Mouse (Mus musculus): ENCODE data around the gene Elf2. TPM values are rescaled to one million over a fixed set of nuclear protein-coding genes. Genes with fewer than 3 reads are reported as not detected.
A peak's percentile ranks its signal among the peaks of the same experiment; 100 is the strongest.

Gene Elf2
- polyA plus RNA-seq, 1 experiment from 2014 or later: 62.9 TPM

GRCm38 (mm10) chr3:51335378-51335777 is 5.1 kb downstream of the Elf2 start:
- WGBS: 88% methylated on average over 8 of the region's 8 CpGs
- Histone ChIP-seq H3K27ac (ENCODE audit: low read length) (no peak overlapping the region), H3K4me3 (ENCODE audit: low read length) (no peak overlapping the region), H3K4me1 (ENCODE audit: insufficient read depth, low read length) (peaks cover 12% of the 10 kb centered on the region), H3K27me3 (ENCODE audit: insufficient read depth, low read length) (no peaks in the 10 kb centered on the region), H3K9ac (replicated peaks; ENCODE audit: low read length) (no peak overlapping the region), H3K36me3 (ENCODE audit: insufficient read depth, low read length) (no peaks in the 10 kb centered on the region), H3K4me2 (replicated peaks; ENCODE audit: low read depth, low read length) (no peak overlapping the region), H3K9me3 (ENCODE audit: low read length) (no peaks in the 10 kb centered on the region)
- no peak for ATAC-seq (ENCODE audit: low FRiP score, low TSS enrichment)

GRCm38 (mm10) chr3:51333950-51334349 is 6.5 kb downstream of the Elf2 start:
- ATAC-seq (ENCODE audit: low FRiP score, low TSS enrichment): no peak
- H3K27me3 ChIP-seq (ENCODE audit: insufficient read depth, low read length): no peaks in the 10 kb centered on the region
- H3K9me3 ChIP-seq (ENCODE audit: low read length): no peaks in the 10 kb centered on the region
- no peak overlapping the region for H3K4me2 ChIP-seq (replicated peaks; ENCODE audit: low read depth, low read length)
- no peak overlapping the region for H3K4me3 ChIP-seq (ENCODE audit: low read length)
- WGBS: 50% methylated on average over 6 of the region's 6 CpGs
- no peak overlapping the region for H3K9ac ChIP-seq (replicated peaks; ENCODE audit: low read length)
- H3K27ac ChIP-seq (ENCODE audit: low read length): no peak overlapping the region
- no peaks in the 10 kb centered on the region for H3K36me3 ChIP-seq (ENCODE audit: insufficient read depth, low read length)
- H3K4me1 ChIP-seq (ENCODE audit: insufficient read depth, low read length): peaks cover 12% of the 10 kb centered on the region

- no peaks in the 10 kb centered on the region for H3K9me3 ChIP-seq (ENCODE audit: low read length)
- peak overlapping the region; percentile 38 for H3K9ac ChIP-seq (replicated peaks; ENCODE audit: low read length)
- 36% methylated on average over 10 of the region's 10 CpGs for WGBS
- 0 out of 2 replicates have a peak overlapping the region, but pooled peaks have one; percentile 18 for H3K27ac ChIP-seq (ENCODE audit: low read length)
- H3K27me3 ChIP-seq (ENCODE audit: insufficient read depth, low read length): no peaks in the 10 kb centered on the region
- ATAC-seq (ENCODE audit: low FRiP score, low TSS enrichment): 0 out of 2 replicates have a peak, but pooled peaks have one; percentile 49
- no peak overlapping the region for H3K4me3 ChIP-seq (ENCODE audit: low read length)
- peaks cover 12% of the 10 kb centered on the region for H3K4me1 ChIP-seq (ENCODE audit: insufficient read depth, low read length)
- H3K4me2 ChIP-seq (replicated peaks; ENCODE audit: low read depth, low read length): peak overlapping the region; percentile 31; the same call in 1 of the 2 replicates
- H3K36me3 ChIP-seq (ENCODE audit: insufficient read depth, low read length): no peaks in the 10 kb centered on the region
Measured at GRCm38 (mm10) chr3:51333234-51333889, 7.1 kb downstream of the Elf2 start.

GRCm38 (mm10) chr3:51330086-51330485 is 10.4 kb downstream of the Elf2 start:
- no peak for ATAC-seq (ENCODE audit: low FRiP score, low TSS enrichment)
- H3K4me3 ChIP-seq (ENCODE audit: low read length): no peak overlapping the region
- H3K36me3 ChIP-seq (ENCODE audit: insufficient read depth, low read length): no peaks in the 10 kb centered on the region
- 0 out of 2 replicates have a peak, but pooled peaks cover 4% of the 10 kb centered on the region for H3K9me3 ChIP-seq (ENCODE audit: low read length)
- H3K4me2 ChIP-seq (replicated peaks; ENCODE audit: low read depth, low read length): no peak overlapping the region
- peaks cover 12% of the 10 kb centered on the region for H3K4me1 ChIP-seq (ENCODE audit: insufficient read depth, low read length)
- no peak overlapping the region for H3K9ac ChIP-seq (replicated peaks; ENCODE audit: low read length)
- WGBS: 75% methylated on average over 14 of the region's 14 CpGs
- no peaks in the 10 kb centered on the region for H3K27me3 ChIP-seq (ENCODE audit: insufficient read depth, low read length)
- H3K27ac ChIP-seq (ENCODE audit: low read length): no peak overlapping the region

GRCm38 (mm10) chr3:51328546-51328945 is 11.9 kb downstream of the Elf2 start:
- no peak for ATAC-seq (ENCODE audit: low FRiP score, low TSS enrichment)
- 0 out of 2 replicates have a peak, but pooled peaks cover 4% of the 10 kb centered on the region for H3K9me3 ChIP-seq (ENCODE audit: low read length)
- peaks cover 7% of the 10 kb centered on the region for H3K4me1 ChIP-seq (ENCODE audit: insufficient read depth, low read length)
- no peak overlapping the region for H3K4me2 ChIP-seq (replicated peaks; ENCODE audit: low read depth, low read length)
- no peak overlapping the region for H3K27ac ChIP-seq (ENCODE audit: low read length)
- WGBS: 78% methylated on average over 12 of the region's 12 CpGs
- H3K36me3 ChIP-seq (ENCODE audit: insufficient read depth, low read length): peaks cover 3% of the 10 kb centered on the region; the same call in 1 of the 2 replicates
- no peaks in the 10 kb centered on the region for H3K27me3 ChIP-seq (ENCODE audit: insufficient read depth, low read length)
- no peak overlapping the region for H3K4me3 ChIP-seq (ENCODE audit: low read length)
- H3K9ac ChIP-seq (replicated peaks; ENCODE audit: low read length): no peak overlapping the region

GRCm38 (mm10) chr3:51327817-51328216 is 12.6 kb downstream of the Elf2 start:
- Histone ChIP-seq H3K4me1 (ENCODE audit: insufficient read depth, low read length) (no peaks in the 10 kb centered on the region), H3K9ac (replicated peaks; ENCODE audit: low read length) (no peak overlapping the region), H3K36me3 (ENCODE audit: insufficient read depth, low read length) (peaks cover 3% of the 10 kb centered on the region; the same call in 1 of the 2 replicates), H3K4me3 (ENCODE audit: low read length) (no peak overlapping the region), H3K4me2 (replicated peaks; ENCODE audit: low read depth, low read length) (no peak overlapping the region), H3K9me3 (ENCODE audit: low read length) (0 out of 2 replicates have a peak, but pooled peaks cover 4% of the 10 kb centered on the region), H3K27ac (ENCODE audit: low read length) (no peak overlapping the region), H3K27me3 (ENCODE audit: insufficient read depth, low read length) (no peaks in the 10 kb centered on the region)
- WGBS: 81% methylated on average over 5 of the region's 5 CpGs
- no peak for ATAC-seq (ENCODE audit: low FRiP score, low TSS enrichment)

GRCm38 (mm10) chr3:51327429-51327797 is 13.1 kb downstream of the Elf2 start:
- Histone ChIP-seq H3K4me2 (replicated peaks; ENCODE audit: low read depth, low read length) (no peak overlapping the region), H3K27me3 (ENCODE audit: insufficient read depth, low read length) (no peaks in the 10 kb centered on the region), H3K9me3 (ENCODE audit: low read length) (0 out of 2 replicates have a peak, but pooled peaks cover 4% of the 10 kb centered on the region), H3K9ac (replicated peaks; ENCODE audit: low read length) (no peak overlapping the region), H3K4me1 (ENCODE audit: insufficient read depth, low read length) (no peaks in the 10 kb centered on the region), H3K27ac (ENCODE audit: low read length) (no peak overlapping the region), H3K36me3 (ENCODE audit: insufficient read depth, low read length) (peaks cover 3% of the 10 kb centered on the region; the same call in 1 of the 2 replicates), H3K4me3 (ENCODE audit: low read length) (no peak overlapping the region)
- WGBS: 97% methylated on average over 5 of the region's 5 CpGs
- ATAC-seq (ENCODE audit: low FRiP score, low TSS enrichment): no peak

GRCm38 (mm10) chr3:51326664-51327428 is 13.6 kb downstream of the Elf2 start:
- Histone ChIP-seq H3K4me2 (replicated peaks; ENCODE audit: low read depth, low read length) (no peak overlapping the region), H3K27me3 (ENCODE audit: insufficient read depth, low read length) (no peaks in the 10 kb centered on the region), H3K9ac (replicated peaks; ENCODE audit: low read length) (no peak overlapping the region), H3K9me3 (ENCODE audit: low read length) (0 out of 2 replicates have a peak, but pooled peaks cover 4% of the 10 kb centered on the region), H3K4me1 (ENCODE audit: insufficient read depth, low read length) (no peaks in the 10 kb centered on the region), H3K36me3 (ENCODE audit: insufficient read depth, low read length) (peaks cover 3% of the 10 kb centered on the region; the same call in 1 of the 2 replicates), H3K4me3 (ENCODE audit: low read length) (no peak overlapping the region), H3K27ac (ENCODE audit: low read length) (no peak overlapping the region)
- 65% methylated on average over 3 of the region's 3 CpGs for WGBS
- ATAC-seq (ENCODE audit: low FRiP score, low TSS enrichment): peak; percentile 81

- WGBS: 92% methylated on average over 1 of the region's 1 CpGs
- no peak overlapping the region for H3K27ac ChIP-seq (ENCODE audit: low read length)
- H3K36me3 ChIP-seq (ENCODE audit: insufficient read depth, low read length): peaks cover 3% of the 10 kb centered on the region; the same call in 1 of the 2 replicates
- H3K4me3 ChIP-seq (ENCODE audit: low read length): no peak overlapping the region
- H3K4me2 ChIP-seq (replicated peaks; ENCODE audit: low read depth, low read length): no peak overlapping the region
- H3K9me3 ChIP-seq (ENCODE audit: low read length): 0 out of 2 replicates have a peak, but pooled peaks cover 4% of the 10 kb centered on the region
- no peaks in the 10 kb centered on the region for H3K4me1 ChIP-seq (ENCODE audit: insufficient read depth, low read length)
- no peak for ATAC-seq (ENCODE audit: low FRiP score, low TSS enrichment)
- no peaks in the 10 kb centered on the region for H3K27me3 ChIP-seq (ENCODE audit: insufficient read depth, low read length)
- no peak overlapping the region for H3K9ac ChIP-seq (replicated peaks; ENCODE audit: low read length)
Measured at GRCm38 (mm10) chr3:51325475-51325874, 15.0 kb downstream of the Elf2 start.

Measured in kidney, embryonic 16.5 days (tissue).